Mouse (Mus musculus) B cell, adult 2 months (primary cell): Measurements from ENCODE around the gene 4930404N11Rik.
A peak's percentile ranks its signal among the peaks of the same experiment; 100 is the strongest.

Experiments
- DNase-seq, 2 experiments: peaks; one replicate each; pipeline ENCODE4 v3.0.0; 2022

4930404N11Rik gene

GRCm38 (mm10) chr10:81379809-81380378, 14.3 kb upstream of the 4930404N11Rik start:
- no peak for DNase-seq

- DNase-seq = no peak
Observed at GRCm38 (mm10) chr10:81379183-81379553, 13.6 kb upstream of the 4930404N11Rik start.

- DNase-seq = peak; percentile 100
Observed at GRCm38 (mm10) chr10:81378553-81379182, 13.1 kb upstream of the 4930404N11Rik start.

DNA sequence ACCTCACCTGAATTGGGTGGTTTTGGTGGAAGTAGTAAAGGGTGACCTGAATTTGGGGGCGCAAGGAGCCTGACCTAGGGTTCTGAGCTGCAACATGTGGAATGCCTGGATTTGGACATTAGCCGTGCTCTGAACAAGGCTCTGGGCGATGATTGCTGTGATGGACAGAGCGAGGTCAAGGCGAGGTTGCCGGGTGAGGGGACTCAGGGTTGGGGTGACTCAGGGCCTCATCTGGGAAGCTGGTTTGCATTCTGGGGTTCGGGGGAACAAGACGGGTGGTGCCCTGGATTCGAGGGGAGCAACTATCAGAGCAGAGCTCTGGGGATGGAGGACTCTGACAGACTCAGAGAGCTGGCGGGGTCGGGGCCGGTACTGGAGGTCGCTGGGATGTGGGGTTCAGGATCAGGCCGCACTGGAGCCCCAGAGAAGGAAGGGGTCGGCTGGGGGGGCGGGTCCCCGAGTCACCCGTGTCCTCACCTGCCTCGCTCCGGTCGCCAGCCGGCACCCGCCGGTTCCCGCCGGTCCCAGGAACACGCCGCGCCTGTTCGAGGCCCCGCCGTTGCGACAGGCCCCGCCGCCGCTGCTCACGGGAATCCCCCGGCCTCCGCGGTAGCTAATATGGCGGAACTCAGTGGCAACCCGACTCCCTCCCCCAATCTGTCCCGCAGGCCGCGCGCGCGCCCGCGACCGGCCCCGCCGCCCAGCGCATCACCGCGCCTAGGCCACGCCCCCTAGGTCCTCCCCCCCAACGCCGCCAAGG, 12.4 kb upstream of the 4930404N11Rik start, which contains the start of gene Fzr1:
Fzr1 (minus strand) TSS at position 724 of the 760 bp plus-strand sequence.
- DNase-seq = no peak

- DNase-seq = no peak
Observed at GRCm38 (mm10) chr10:81377362-81377664, 11.7 kb upstream of the 4930404N11Rik start.

- no peak for DNase-seq
Observed at GRCm38 (mm10) chr10:81376561-81377361, 11.1 kb upstream of the 4930404N11Rik start.

DNA sequence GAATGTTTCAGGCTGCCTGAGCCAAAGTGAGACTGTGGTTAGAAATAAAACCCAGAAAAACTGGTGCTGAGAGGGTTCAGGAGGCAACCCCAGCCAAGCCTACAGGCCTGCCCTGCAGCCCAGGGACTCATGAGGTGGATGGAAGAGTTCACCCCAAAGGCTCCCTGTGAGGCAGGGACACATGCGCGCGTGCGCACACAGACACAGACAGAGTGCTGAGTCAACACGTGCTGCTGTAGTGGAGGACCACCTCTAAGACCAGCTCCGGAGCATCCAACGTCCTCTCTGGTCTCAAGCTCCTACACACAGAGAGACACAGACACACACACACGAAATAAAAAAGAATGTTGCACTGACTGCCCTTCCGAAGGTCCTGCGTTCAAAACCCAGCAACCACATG, 9.7 kb upstream of the 4930404N11Rik start:
- DNase-seq = no peak

- no peak for DNase-seq
Observed at GRCm38 (mm10) chr10:81367207-81367495, 1.5 kb upstream of the 4930404N11Rik start.

GRCm38 (mm10) chr10:81366477-81367206, 1.0 kb upstream of the 4930404N11Rik start:
- no peak for DNase-seq

- no peak for DNase-seq
Observed at GRCm38 (mm10) chr10:81365073-81365472, 543 bp downstream of the 4930404N11Rik start.

DNA sequence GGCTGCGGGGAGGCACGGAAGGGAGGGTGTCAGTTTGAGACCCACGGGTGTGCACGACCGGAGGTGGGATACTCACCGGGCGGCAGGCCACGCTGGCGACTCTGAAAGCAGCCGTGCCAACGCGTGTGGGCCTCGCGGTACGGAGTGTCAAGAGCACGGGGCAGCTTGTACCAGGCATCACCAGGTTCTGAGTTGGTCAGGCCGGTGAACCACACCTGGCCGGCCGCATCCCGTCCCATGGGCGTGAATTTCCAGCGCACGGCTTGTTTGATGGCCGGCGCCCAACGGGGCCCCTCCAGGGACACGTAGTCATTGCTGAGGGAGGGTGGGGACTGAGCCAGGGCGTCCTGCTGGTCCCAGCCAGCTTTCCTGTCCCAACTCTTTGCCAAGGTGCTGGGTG, 950 bp downstream of the 4930404N11Rik start:
- DNase-seq = no peak

GRCm38 (mm10) chr10:81363436-81364346, 1.9 kb downstream of the 4930404N11Rik start:
- DNase-seq = no peak

GRCm38 (mm10) chr10:81362336-81362949, 3.2 kb downstream of the 4930404N11Rik start:
- DNase-seq = no peak

DNA sequence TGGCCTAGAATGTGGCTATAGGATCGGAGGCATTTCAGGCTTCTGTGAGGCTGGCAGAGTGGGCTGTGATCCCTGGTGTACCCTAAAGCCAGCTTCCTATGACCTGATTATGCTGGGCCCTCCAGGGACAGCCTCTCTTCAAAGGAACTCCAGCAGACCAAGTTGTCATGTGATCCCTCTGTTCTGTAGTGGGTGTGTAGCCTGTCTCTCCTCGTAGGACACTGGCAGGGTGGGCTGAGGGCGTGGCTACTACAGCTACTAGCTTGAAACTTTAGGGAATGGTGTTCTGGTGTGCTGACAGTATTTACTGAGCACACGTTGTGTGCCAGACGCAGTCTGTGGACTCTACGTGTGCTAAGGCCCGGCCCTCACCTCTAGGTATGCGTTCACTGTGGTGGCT, 4.9 kb downstream of the 4930404N11Rik start:
- no peak for DNase-seq

DNA sequence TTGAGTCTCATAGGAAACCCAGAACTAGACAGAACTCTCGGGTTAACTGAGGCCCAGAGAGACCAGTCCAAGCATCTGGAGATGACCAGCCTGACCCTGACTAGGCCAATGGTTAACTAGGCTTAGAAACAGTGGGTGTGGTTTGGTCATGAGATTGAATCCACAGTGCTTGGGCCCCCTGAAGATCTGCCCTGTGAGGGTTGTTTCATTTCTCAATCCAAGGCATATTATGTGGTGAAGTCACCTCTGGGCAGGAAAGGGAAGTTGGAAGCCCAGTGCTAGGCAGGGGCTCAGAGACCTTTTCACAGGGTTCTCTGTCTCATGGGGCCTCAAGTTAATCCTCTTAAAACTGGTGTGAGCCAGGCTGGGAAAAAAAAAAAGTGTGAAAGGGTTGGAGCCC, 6.8 kb downstream of the 4930404N11Rik start:
- no peak for DNase-seq

DNA sequence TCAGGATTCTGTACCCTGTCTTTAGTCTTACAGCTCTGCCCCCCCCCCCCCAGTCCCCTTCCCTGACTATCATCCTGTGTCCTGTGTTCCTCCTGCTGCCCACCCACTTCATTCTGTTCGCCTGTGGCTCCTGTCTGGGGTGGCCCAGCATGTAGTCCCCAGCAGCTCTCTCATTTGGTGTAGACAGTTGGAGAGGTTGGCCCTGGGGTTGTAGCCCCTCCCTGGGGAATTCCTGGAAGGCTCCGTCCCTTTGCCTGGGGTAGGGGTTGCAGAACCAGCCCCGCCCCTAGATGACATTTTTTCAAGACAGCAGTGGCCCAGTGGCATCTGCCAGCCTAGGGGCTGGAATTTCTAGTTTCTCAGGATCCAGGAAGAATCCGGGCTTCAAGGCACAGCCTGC, 7.4 kb downstream of the 4930404N11Rik start:
- no peak for DNase-seq

DNA sequence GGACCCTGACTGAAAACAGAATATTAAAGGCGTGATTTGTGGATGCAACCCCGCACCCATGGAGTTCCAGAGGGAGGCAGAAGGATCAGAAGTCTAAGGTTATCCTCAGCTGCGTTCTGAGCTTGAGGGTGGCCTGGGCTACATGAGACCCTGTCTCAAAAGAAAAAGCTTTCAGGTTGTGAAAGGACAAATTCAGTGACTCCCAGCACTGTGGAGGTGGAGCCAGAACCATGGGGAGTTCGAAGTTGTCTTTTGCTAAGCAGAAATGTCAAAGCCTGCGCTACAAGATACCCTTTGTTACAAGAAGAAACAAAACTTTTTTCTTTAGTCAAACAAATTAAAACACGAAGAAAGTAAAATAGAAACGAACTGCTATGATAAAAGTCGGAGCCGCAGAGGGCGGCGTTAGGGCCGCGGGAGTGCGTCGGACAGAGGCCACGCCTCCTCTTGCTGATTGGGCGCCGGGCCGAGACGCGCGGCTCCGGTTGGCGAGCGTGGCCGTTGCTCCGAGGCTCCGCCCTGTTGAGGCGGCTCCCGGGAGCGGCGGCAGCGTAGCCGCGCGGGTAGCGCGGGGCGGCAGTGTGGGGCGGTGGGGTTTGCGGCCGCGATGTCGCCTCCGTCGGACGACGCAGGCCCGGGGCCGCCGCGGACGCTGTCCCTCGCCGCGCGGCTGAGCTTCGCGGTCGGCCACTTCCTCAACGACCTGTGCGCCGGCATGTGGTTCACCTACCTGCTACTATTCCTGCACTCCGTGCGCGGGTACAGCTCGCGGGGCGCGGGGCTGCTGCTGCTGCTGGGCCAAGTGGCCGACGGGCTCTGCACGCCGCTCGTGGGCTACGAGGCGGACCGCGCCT, 8.4 kb downstream of the 4930404N11Rik start, which contains the start of gene Mfsd12:
Mfsd12 (plus strand) TSS at position 501 of the 854 bp plus-strand sequence.
- peak; percentile 85 to 87 for DNase-seq

- peak; percentile 73 to 79 for DNase-seq
Observed at GRCm38 (mm10) chr10:81356352-81356990, 9.1 kb downstream of the 4930404N11Rik start.

- DNase-seq = no peak
Observed at GRCm38 (mm10) chr10:81355533-81355932, 10.1 kb downstream of the 4930404N11Rik start.
